Mouse (Mus musculus) neural tube, embryonic 15.5 days (tissue): ENCODE measurements at regions not wholly inside any gene's neighbourhood (a gene's known extent, or its start where the extent isn't known, plus 50 kb on each side); places are given as distances from the start of the nearest gene placed in this dataset.
"Not testable (repeated sequence)": the region's sequence is repeated elsewhere in the genome, so short reads cannot be mapped to it uniquely, and the experiment has no call there.

ENCODE experiments used
- ATAC-seq: fragments of 200-750 bp; cut with Nextera tagmentation; 2 replicates; pipeline ENCODE4 v1.8.0; 2017; ENCODE audit warnings: mild to moderate bottlenecking, moderate TSS enrichment, moderate library complexity; ENCODE audit not compliant: low FRiP score
- H3K27ac ChIP-seq: fragments of 300-500 bp; sonication (generic); replicated peaks from 2 replicates; pipeline ENCODE4 v1.5.1; 2015; ENCODE audit warnings: mild to moderate bottlenecking, inconsistent platforms
- H3K27me3 ChIP-seq: fragments of 300-500 bp; sonication (generic); replicated peaks from 2 replicates; pipeline ENCODE4 v1.6.1; 2015; ENCODE audit warnings: inconsistent platforms
- H3K36me3 ChIP-seq: fragments of 300-500 bp; sonication (generic); 2 replicates; pipeline ENCODE4 v1.6.1; 2015; ENCODE audit warnings: inconsistent platforms
- H3K4me1 ChIP-seq: fragments of 300-500 bp; sonication (generic); 2 replicates; pipeline ENCODE4 v1.6.1; 2015; ENCODE audit warnings: inconsistent platforms
- H3K4me2 ChIP-seq: fragments of 300-500 bp; sonication (generic); 2 replicates; pipeline ENCODE4 v1.6.1; 2015; ENCODE audit warnings: inconsistent platforms, mild to moderate bottlenecking, moderate library complexity
- H3K4me3 ChIP-seq: fragments of 300-500 bp; sonication (generic); replicated peaks from 2 replicates; pipeline ENCODE4 v1.5.1; 2015; ENCODE audit warnings: mild to moderate bottlenecking, inconsistent platforms
- H3K9ac ChIP-seq: fragments of 300-500 bp; sonication (generic); replicated peaks from 2 replicates; pipeline ENCODE4 v1.6.1; 2015; ENCODE audit warnings: mild to moderate bottlenecking, inconsistent platforms
- H3K9me3 ChIP-seq: fragments of 300-500 bp; sonication (generic); replicated peaks from 2 replicates; pipeline ENCODE4 v1.6.1; 2016; ENCODE audit warnings: inconsistent platforms
- WGBS: fragments of 180-500 bp; shearing (Covaris S2); methylation state at CpG from one replicate; pipeline ENCODE4 v1.1.7; 2015; ENCODE audit warnings: mixed read lengths; 5-methylcytosine and 5-hydroxymethylcytosine counted together

GRCm38 (mm10) chrX:17505692-17506091 is 66.4 kb downstream of the Fundc1 start:
- Histone ChIP-seq H3K27me3 (no peaks in the 10 kb centered on the region), H3K9me3 (no peaks in the 10 kb centered on the region), H3K9ac (no peak overlapping the region), H3K36me3 (no peaks in the 10 kb centered on the region), H3K4me1 (no peaks in the 10 kb centered on the region), H3K4me2 (no peak overlapping the region), H3K4me3 (no peak overlapping the region), H3K27ac (no peak overlapping the region)
- ATAC-seq, result no peak
- WGBS, result 73% methylated on average over 2 of the region's 2 CpGs

- 58% methylated on average over 3 of the region's 3 CpGs for WGBS
- ATAC-seq, result not testable (repeated sequence)
These were observed 99.0 kb downstream of the Fundc1 start for GRCm38 (mm10) chrX:17473129-17473528.

GRCm38 (mm10) chrX:17456515-17456914 is 115.6 kb downstream of the Fundc1 start:
- no peaks in the 10 kb centered on the region for H3K27me3 ChIP-seq
- H3K9me3 ChIP-seq, result no peaks in the 10 kb centered on the region
- H3K4me3 ChIP-seq, result no peak overlapping the region
- H3K4me2 ChIP-seq, result no peak overlapping the region
- ATAC-seq, result peak; percentile 76
- WGBS, result 39% methylated on average over 2 of the region's 2 CpGs
- no peak overlapping the region for H3K27ac ChIP-seq
- no peak overlapping the region for H3K9ac ChIP-seq
- H3K4me1 ChIP-seq, result no peaks in the 10 kb centered on the region
- no peaks in the 10 kb centered on the region for H3K36me3 ChIP-seq

More at GRCm38 (mm10) chrX:17473129-17473528, 99.0 kb downstream of the Fundc1 start:
- H3K27me3 ChIP-seq, H3K4me2 ChIP-seq, H3K27ac ChIP-seq, H3K4me1 ChIP-seq, H3K4me3 ChIP-seq, H3K9ac ChIP-seq, H3K36me3 ChIP-seq, H3K9me3 ChIP-seq: not testable (repeated sequence)

DNA sequence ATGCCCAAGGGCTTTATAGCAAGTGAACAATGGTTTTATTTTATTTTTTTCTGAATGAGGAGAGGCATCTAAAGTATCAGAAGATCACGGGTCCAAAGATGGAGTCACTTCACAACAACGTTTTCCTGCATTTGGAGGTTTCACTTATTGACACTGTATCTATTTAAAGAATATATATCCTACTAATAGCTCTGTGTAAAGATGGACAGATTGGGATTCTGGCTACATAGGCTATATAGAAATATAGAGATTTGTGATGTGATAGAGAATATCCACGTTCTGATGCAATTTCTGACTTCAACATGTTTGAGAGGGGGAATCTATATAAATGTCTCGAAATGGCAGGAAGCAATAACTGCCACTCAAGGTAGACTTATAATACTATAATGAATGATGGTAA is 96.0 kb upstream of the Efhc2 start:
- Histone ChIP-seq H3K36me3 (no peaks in the 10 kb centered on the region), H3K9me3 (no peaks in the 10 kb centered on the region), H3K4me2 (no peak overlapping the region), H3K9ac (no peak overlapping the region), H3K27me3 (no peaks in the 10 kb centered on the region), H3K4me3 (no peak overlapping the region), H3K27ac (no peak overlapping the region), H3K4me1 (no peaks in the 10 kb centered on the region)
- 79% methylated on average over 4 of the region's 4 CpGs for WGBS
- no peak for ATAC-seq

DNA sequence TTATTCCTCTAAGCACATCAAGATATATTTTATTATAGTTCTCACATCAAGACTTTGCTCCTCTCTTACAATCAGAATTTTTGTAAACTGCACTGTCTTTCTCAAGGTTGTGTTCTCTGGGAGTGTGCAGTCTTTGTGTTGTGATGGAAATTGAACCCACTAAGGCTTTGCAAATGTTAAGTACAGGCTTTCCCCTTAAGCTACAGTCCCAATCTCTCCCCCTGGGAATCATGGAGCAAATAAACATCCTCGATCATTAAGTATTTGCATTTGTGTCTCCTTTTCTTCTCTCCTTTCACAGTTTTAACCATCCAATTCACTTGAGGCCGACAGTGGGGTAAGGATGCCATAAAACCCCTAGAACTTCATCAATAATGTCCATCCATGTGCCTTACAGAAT is 85.1 kb upstream of the Efhc2 start:
- Histone ChIP-seq H3K4me1 (no peaks in the 10 kb centered on the region), H3K9me3 (no peaks in the 10 kb centered on the region), H3K36me3 (no peaks in the 10 kb centered on the region), H3K27ac (no peak overlapping the region), H3K4me2 (no peak overlapping the region), H3K4me3 (no peak overlapping the region), H3K27me3 (no peaks in the 10 kb centered on the region), H3K9ac (no peak overlapping the region)
- 43% methylated on average over 2 of the region's 2 CpGs for WGBS
- ATAC-seq, result no peak
